Mouse (Mus musculus) A20 (cell line): ENCODE results near the gene Kazald1.
"Not testable (repeated sequence)": the region's sequence is repeated elsewhere in the genome, so short reads cannot be mapped to it uniquely, and the experiment has no call there.

Experiments used
- DNase-seq: peaks from one replicate; pipeline ENCODE4 v3.0.0-alpha.2; 2011; ENCODE audit warnings: low read depth, low spot score

The Kazald1 gene

DNA sequence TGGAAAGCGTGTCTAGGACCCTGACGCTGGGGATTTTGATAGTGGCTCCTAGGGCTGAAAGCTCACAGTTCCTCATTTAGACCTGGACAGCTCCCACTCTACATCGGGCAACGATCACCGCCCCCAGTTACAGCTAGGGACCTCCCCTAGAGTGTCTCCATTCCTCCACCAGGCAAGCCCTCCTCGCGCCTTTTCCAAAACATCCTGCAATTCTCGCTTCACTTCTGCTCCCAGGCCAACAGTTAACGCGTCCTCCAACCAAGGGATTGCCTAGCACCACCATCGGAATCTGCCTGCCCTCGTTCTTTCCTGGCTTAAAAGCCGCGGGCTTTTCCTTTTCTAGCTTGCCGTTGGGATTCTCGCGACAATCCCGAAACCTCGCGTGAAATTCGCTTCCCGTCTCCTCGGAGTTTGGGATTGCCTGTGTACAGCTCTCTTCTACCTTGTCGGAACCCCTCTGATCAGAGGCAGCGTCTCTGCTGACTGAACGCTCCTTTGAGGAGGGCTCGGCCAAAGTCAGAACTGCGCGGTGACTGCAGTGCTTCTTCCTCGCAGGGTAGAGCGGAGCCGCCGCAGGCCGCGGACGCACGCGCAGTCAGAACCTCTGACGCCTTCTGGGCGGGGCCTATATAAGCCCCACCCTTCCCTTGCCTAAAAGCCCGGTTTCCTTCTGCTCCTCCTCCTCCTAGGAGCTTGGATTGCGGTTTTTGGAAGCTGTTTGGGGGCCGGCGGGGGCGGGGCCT is at the start of gene Kazald1:
Kazald1 (plus strand) TSS at position 662 of the 743 bp plus-strand sequence.
- DNase-seq: peak; percentile 94

- DNase-seq: no peak
Observed at GRCm38 (mm10) chr19:45025937-45026568, 49.0 kb upstream of the Kazald1 start.

GRCm38 (mm10) chr19:45026958-45027670 is 47.9 kb upstream of the Kazald1 start:
- no peak for DNase-seq

DNA sequence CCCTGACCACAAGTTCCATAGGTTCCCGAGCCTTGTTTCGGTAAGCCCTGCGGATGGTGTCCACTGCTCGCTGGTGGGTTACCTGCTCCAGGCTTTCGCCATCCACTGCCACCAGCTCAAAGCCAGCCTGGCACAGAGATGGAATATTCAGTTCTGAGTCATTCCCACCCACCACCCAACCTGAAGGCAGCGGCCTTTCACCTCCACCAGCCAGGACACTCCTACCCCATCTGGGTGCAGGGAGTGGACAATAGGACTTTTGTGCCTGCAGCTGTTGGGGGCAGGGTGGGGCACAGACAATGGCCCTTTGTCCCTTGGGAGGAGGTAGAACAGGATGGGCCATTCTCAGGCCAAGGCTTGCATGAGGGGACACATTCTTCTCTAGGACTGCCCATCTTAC is 47.2 kb upstream of the Kazald1 start:
- no peak for DNase-seq

DNA sequence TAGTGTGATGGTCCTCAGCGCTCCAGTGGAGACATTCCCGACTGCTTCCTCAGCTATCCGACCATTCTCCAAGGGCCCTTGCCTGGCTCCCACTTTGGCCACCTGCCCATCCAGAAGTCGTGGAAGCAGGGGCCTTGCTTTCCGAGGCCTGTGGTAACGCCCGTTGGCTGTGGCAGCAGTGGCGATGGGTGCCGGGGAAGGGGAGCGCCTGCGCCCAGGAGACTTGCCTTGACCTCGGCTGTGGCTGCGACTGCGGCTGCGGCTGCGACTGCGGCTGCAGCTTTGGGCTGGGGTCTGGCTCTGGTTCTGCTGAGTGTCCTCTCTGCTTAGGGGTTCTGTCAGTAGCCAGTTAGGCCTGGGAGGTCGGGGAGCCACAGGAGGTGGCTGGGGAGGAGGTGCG is 46.3 kb upstream of the Kazald1 start:
- DNase-seq: no peak

DNA sequence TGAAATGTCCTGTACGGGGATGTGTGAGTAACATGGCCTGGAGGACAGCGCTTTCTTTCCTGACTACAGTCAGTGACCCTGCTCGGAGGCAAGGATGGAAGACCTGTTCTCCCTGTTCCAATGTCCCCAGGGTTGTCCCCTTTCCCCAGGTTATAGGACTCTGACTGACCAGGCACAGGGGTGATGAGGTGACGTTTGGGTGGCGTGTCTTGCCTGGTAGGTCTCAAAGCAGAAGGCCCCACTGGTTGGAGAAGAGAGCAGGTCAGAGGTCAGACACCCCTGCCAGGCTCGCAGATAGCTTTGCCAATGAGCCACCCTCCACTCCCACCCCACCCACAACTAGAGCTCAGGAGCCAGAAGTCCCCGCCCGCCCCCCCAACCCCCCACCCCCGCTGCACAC is 45.5 kb upstream of the Kazald1 start:
- DNase-seq: no peak

- peak; percentile 78 for DNase-seq
Observed at GRCm38 (mm10) chr19:45030111-45030510, 44.9 kb upstream of the Kazald1 start.

DNA sequence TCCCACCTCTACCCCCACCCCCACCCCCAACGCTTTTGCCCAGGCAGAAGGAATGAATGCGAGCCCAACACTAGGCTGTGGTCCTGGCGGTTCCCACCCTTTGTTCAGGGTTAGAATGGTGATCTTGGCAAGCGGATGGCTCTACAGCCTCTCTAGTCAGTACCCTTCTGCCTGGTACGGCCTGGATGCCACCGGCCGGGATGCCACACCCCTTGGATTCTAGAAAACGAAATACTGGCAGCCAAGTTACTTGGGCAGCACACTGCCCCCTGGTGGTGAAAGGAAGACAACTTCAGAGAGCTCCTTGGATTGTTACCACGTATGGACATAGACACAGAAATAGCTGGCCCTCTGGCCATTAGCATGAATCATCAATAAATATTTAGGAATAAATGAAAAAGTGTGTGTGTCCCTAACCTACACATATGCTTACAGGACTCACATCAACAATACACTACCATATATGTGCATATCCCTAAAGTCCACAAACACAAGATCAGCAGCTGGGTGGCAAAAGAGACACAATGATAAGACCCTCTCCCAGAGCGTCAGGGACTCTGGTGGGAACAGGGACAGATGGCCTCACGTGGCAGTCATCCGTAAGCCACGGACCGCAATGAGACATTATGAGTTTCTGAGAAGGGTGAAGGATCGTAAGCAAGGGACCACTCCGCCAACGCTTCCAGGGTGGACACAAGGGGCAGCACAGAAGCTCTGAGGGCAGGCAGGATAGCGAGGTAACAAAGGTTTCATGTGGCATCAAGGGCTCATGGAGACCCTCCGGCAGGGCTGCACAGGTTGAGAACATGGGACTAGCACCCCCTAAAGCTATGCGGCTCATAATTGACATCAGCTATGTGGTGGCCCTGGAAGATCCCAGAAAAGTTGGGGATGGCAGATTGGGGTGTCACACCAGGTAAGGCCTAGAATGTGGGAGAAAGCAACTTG is 44.0 kb upstream of the Kazald1 start:
- DNase-seq: peak; percentile 85

GRCm38 (mm10) chr19:45031780-45032179 is 43.3 kb upstream of the Kazald1 start:
- DNase-seq: peak; percentile 70

- peak; percentile 26 for DNase-seq
Observed at GRCm38 (mm10) chr19:45032570-45033332, 42.3 kb upstream of the Kazald1 start.

GRCm38 (mm10) chr19:45036867-45037266 is 38.2 kb upstream of the Kazald1 start:
- peak; percentile 66 for DNase-seq

DNA sequence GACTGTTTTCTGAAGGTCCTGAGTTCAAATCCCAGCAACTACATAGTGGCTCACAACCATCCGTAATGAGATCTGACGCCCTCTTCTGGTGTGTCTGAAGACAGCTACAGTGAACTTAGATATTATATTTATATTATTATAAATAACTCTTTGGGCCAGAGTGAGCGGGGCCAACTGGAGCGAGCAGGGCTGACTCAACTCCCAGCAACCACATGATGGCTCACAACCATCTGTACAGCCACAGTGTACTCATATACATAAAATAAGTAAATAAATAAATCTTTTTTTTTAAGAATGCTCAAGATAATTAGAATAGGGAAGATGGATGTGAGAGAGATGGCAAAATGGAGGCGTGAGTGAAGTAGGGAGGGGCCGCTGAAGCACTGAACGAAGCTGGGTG is 36.8 kb upstream of the Kazald1 start:
- not testable (repeated sequence) for DNase-seq

- DNase-seq: no peak
Observed at GRCm38 (mm10) chr19:45040214-45040613, 34.8 kb upstream of the Kazald1 start.

DNA sequence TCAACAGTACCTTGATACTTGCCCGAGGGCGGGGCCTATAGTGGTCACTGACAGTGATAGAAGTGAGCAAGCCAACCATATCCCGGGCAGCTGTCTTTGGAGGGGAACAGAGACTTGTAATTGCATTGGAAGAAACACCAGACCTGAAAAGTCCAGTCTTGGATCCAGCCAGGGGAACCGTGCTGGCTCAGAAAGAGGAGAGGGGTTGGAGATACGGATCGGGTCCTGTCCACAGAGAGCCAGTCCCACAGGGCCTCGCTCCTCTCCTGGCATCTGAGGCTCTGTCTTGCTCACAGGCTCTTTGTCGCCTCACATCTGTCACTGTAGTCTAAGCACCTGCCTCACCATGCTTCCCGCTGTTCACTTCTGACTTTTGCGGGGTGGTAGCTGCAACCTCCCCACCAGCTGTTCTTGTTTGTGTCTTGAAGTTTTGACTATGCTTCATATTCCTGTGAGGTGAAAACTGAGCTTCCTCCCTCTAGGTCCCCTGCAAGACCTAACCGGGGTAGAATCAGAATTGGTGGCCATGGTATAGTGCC is 30.6 kb upstream of the Kazald1 start:
- DNase-seq: peak; percentile 12

- no peak for DNase-seq
Observed at GRCm38 (mm10) chr19:45045236-45045635, 29.8 kb upstream of the Kazald1 start.

- DNase-seq: no peak
Observed at GRCm38 (mm10) chr19:45045651-45046050, 29.4 kb upstream of the Kazald1 start, which contains the start of gene Pdzd7. TSS of gene Pdzd7 (minus strand) at chr19:45045717.

GRCm38 (mm10) chr19:45046523-45047321 is 28.3 kb upstream of the Kazald1 start:
- DNase-seq: peak; percentile 91

GRCm38 (mm10) chr19:45047417-45047934 is 27.6 kb upstream of the Kazald1 start, which contains the start of gene Sfxn3:
TSS of gene Sfxn3 (plus strand) at chr19:45047503.
- DNase-seq: peak; percentile 92
